Mouse (Mus musculus): ENCODE measurements around the gene Dagla. TPM values are rescaled to one million over a fixed set of nuclear protein-coding genes. Genes with fewer than 3 reads are reported as not detected.

Dagla gene
- polyA plus RNA-seq, 1 experiment from 2014 or later = 1.2 TPM

GRCm38 (mm10) chr19:10270356-10270755, 34.3 kb downstream of the Dagla start:
- Histone ChIP-seq H3K9me3 (no peaks in the 10 kb centered on the region), H3K4me3 (no peak overlapping the region), H3K4me1 (peaks cover 51% of the 10 kb centered on the region), H3K36me3 (no peaks in the 10 kb centered on the region), H3K27ac (no peak overlapping the region), H3K27me3 (ENCODE audit: insufficient read depth, poor library complexity, severe bottlenecking) (peaks cover 50% of the 10 kb centered on the region)
- DNase-seq (ENCODE audit: low spot score) = no peak
- WGBS = 77% methylated on average over 5 of the region's 5 CpGs

- H3K36me3 ChIP-seq = no peaks in the 10 kb centered on the region
- H3K27me3 ChIP-seq (ENCODE audit: insufficient read depth, poor library complexity, severe bottlenecking) = peaks cover 61% of the 10 kb centered on the region
- peaks cover 45% of the 10 kb centered on the region for H3K4me1 ChIP-seq
- no peak overlapping the region for H3K4me3 ChIP-seq
- no peak for DNase-seq (ENCODE audit: low spot score)
- 82% methylated on average over 15 of the region's 15 CpGs for WGBS
- H3K27ac ChIP-seq = no peak overlapping the region
- no peaks in the 10 kb centered on the region for H3K9me3 ChIP-seq
These were observed 35.8 kb downstream of the Dagla start for GRCm38 (mm10) chr19:10268851-10269250.

- H3K36me3 ChIP-seq = no peaks in the 10 kb centered on the region
- 85% methylated on average over 10 of the region's 10 CpGs for WGBS
- peaks cover 36% of the 10 kb centered on the region for H3K4me1 ChIP-seq
These were observed 36.7 kb downstream of the Dagla start for GRCm38 (mm10) chr19:10267953-10268352.

GRCm38 (mm10) chr19:10267057-10267456, 37.6 kb downstream of the Dagla start:
- Histone ChIP-seq H3K27me3 (ENCODE audit: insufficient read depth, poor library complexity, severe bottlenecking) (peaks cover 73% of the 10 kb centered on the region), H3K4me3 (peak overlapping the region; percentile 25; the same call in 1 of the 2 replicates), H3K36me3 (no peaks in the 10 kb centered on the region), H3K9me3 (no peaks in the 10 kb centered on the region), H3K4me1 (peaks cover 27% of the 10 kb centered on the region), H3K27ac (peak overlapping the region; percentile 62)
- WGBS = 17% methylated on average over 15 of the region's 15 CpGs
- DNase-seq (ENCODE audit: low spot score) = no peak

More at GRCm38 (mm10) chr19:10267953-10268352, 36.7 kb downstream of the Dagla start:
- no peaks in the 10 kb centered on the region for H3K9me3 ChIP-seq
- H3K4me3 ChIP-seq = no peak overlapping the region
- H3K27ac ChIP-seq = no peak overlapping the region
- DNase-seq (ENCODE audit: low spot score) = no peak
- H3K27me3 ChIP-seq (ENCODE audit: insufficient read depth, poor library complexity, severe bottlenecking) = peaks cover 64% of the 10 kb centered on the region

GRCm38 (mm10) chr19:10266196-10266850, 38.4 kb downstream of the Dagla start:
- DNase-seq (ENCODE audit: low spot score) = peak; percentile 91
- Histone ChIP-seq H3K4me1 (peaks cover 20% of the 10 kb centered on the region), H3K27ac (peak overlapping the region; percentile 62; the same call in 1 of the 2 replicates), H3K4me3 (peak overlapping the region; percentile 25), H3K27me3 (ENCODE audit: insufficient read depth, poor library complexity, severe bottlenecking) (peaks cover 74% of the 10 kb centered on the region), H3K9me3 (no peaks in the 10 kb centered on the region), H3K36me3 (no peaks in the 10 kb centered on the region)
- WGBS = 22% methylated on average over 14 of the region's 14 CpGs

GRCm38 (mm10) chr19:10261369-10261768, 43.3 kb downstream of the Dagla start:
- Histone ChIP-seq H3K36me3 (no peaks in the 10 kb centered on the region), H3K4me1 (peaks cover 6% of the 10 kb centered on the region), H3K4me3 (no peak overlapping the region), H3K9me3 (no peaks in the 10 kb centered on the region), H3K27ac (no peak overlapping the region), H3K27me3 (ENCODE audit: insufficient read depth, poor library complexity, severe bottlenecking) (peaks cover 68% of the 10 kb centered on the region)
- WGBS = 49% methylated on average over 7 of the region's 7 CpGs
- no peak for DNase-seq (ENCODE audit: low spot score)

GRCm38 (mm10) chr19:10258279-10259011, 46.2 kb downstream of the Dagla start:
- peak; percentile 90 for DNase-seq (ENCODE audit: low spot score)
- peaks cover 6% of the 10 kb centered on the region; the same call in 1 of the 2 replicates for H3K4me1 ChIP-seq
- WGBS = 20% methylated on average over 6 of the region's 6 CpGs
- H3K27me3 ChIP-seq (ENCODE audit: insufficient read depth, poor library complexity, severe bottlenecking) = peaks cover 53% of the 10 kb centered on the region
- no peak overlapping the region for H3K4me3 ChIP-seq
- no peak overlapping the region for H3K27ac ChIP-seq
- H3K36me3 ChIP-seq = no peaks in the 10 kb centered on the region
- H3K9me3 ChIP-seq = no peaks in the 10 kb centered on the region

- Histone ChIP-seq H3K27ac (peak overlapping the region; percentile 37), H3K4me1 (peaks cover 37% of the 10 kb centered on the region), H3K9me3 (no peaks in the 10 kb centered on the region), H3K36me3 (no peaks in the 10 kb centered on the region), H3K4me3 (peak overlapping the region; percentile 19), H3K27me3 (ENCODE audit: insufficient read depth, poor library complexity, severe bottlenecking) (peaks cover 71% of the 10 kb centered on the region)
- 28% methylated on average over 20 of the region's 20 CpGs for WGBS
- DNase-seq (ENCODE audit: low spot score) = peak; percentile 80
These were observed 56.5 kb downstream of the Dagla start for GRCm38 (mm10) chr19:10248128-10248527.

- H3K27ac ChIP-seq = peak overlapping the region; percentile 37
- H3K27me3 ChIP-seq (ENCODE audit: insufficient read depth, poor library complexity, severe bottlenecking) = peaks cover 63% of the 10 kb centered on the region
- peaks cover 41% of the 10 kb centered on the region for H3K4me1 ChIP-seq
- no peaks in the 10 kb centered on the region for H3K36me3 ChIP-seq
- no peak overlapping the region for H3K4me3 ChIP-seq
- DNase-seq (ENCODE audit: low spot score) = no peak
- no peaks in the 10 kb centered on the region for H3K9me3 ChIP-seq
- WGBS = 23% methylated on average over 6 of the region's 6 CpGs
These were observed 57.5 kb downstream of the Dagla start for GRCm38 (mm10) chr19:10247165-10247564.

- H3K4me1 ChIP-seq = peaks cover 58% of the 10 kb centered on the region
- peak; percentile 83 for DNase-seq (ENCODE audit: low spot score)
- H3K4me3 ChIP-seq = no peak overlapping the region
- peaks cover 46% of the 10 kb centered on the region for H3K27me3 ChIP-seq (ENCODE audit: insufficient read depth, poor library complexity, severe bottlenecking)
- no peaks in the 10 kb centered on the region for H3K36me3 ChIP-seq
- WGBS = 16% methylated on average over 3 of the region's 3 CpGs
- no peaks in the 10 kb centered on the region for H3K9me3 ChIP-seq
- H3K27ac ChIP-seq = peak overlapping the region; percentile 17; the same call in 1 of the 2 replicates
These were observed 60.5 kb downstream of the Dagla start for GRCm38 (mm10) chr19:10244183-10244582.

GRCm38 (mm10) chr19:10242916-10243315, 61.8 kb downstream of the Dagla start:
- WGBS = 10% methylated on average over 8 of the region's 8 CpGs
- Histone ChIP-seq H3K27ac (peak overlapping the region; percentile 54; the same call in 1 of the 2 replicates), H3K9me3 (no peaks in the 10 kb centered on the region), H3K27me3 (ENCODE audit: insufficient read depth, poor library complexity, severe bottlenecking) (peaks cover 45% of the 10 kb centered on the region; the same call in 1 of the 2 replicates), H3K4me1 (peaks cover 62% of the 10 kb centered on the region), H3K4me3 (no peak overlapping the region), H3K36me3 (no peaks in the 10 kb centered on the region)
- no peak for DNase-seq (ENCODE audit: low spot score)

GRCm38 (mm10) chr19:10240654-10241305, 63.9 kb downstream of the Dagla start, which contains the start of gene Myrf:
Myrf (minus strand) TSS chr19:10240748.
- Histone ChIP-seq H3K9me3 (no peaks in the 10 kb centered on the region), H3K4me1 (peaks cover 50% of the 10 kb centered on the region), H3K27me3 (ENCODE audit: insufficient read depth, poor library complexity, severe bottlenecking) (peaks cover 30% of the 10 kb centered on the region; the same call in 1 of the 2 replicates), H3K4me3 (peak within 1 kb of the TSS; percentile 71), H3K36me3 (no peaks in the 10 kb centered on the region), H3K27ac (peak within 1 kb of the TSS; percentile 91)
- WGBS = 6% methylated on average over 43 of the region's 43 CpGs
- peak; percentile 89 for DNase-seq (ENCODE audit: low spot score)
